Mouse (Mus musculus) kidney, adult 8-10 months (tissue): Measurements from ENCODE around the gene Fam53b.
A peak's percentile ranks its signal among the peaks of the same experiment; 100 is the strongest.

Source experiments
- DNase-seq, 2 experiments: peaks; one replicate each; pipeline ENCODE4 v3.0.0; 2022

Fam53b gene

GRCm38 (mm10) chr7:132764314-132764713, 49.4 kb downstream of the Fam53b start:
- DNase-seq: no peak

DNA sequence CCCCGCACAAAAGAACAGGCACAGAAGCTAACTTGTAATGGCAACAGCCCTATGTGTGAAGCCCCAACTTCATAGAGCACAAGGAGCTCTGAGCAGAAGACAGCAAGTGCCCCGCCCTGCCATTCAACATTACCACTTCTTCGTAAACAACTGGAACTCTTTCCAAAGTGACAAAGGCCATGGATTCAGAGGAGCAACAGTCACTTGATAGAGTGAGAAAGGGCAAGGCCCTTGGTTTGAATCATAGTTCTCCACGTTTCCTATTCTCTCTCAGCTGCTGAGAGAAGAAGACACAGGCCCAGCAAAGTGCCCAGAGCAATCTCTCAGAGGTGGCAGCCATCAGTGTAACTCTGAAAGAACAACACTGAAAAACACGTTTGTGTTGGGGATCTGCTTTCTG, 49.8 kb downstream of the Fam53b start:
- no peak for DNase-seq

DNA sequence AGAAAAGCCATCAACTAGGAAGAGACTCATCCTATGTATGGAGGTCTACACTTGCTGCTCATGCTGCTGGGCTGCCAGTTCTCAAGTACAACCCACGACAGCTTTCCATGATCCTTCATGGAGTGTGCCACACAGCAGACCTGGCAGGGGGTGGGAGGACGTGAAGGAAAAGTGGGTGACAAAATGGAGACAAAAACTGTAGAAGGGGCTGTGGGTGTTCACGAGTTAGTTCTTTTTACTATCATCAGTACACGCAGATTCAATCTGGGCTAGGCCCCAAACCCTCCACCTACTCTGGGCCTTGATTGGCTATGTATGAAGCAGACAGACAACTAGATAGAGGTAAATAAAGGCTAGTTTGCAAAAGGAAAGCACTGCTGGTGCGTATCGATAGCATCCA, 50.3 kb downstream of the Fam53b start:
- no peak for DNase-seq

DNA sequence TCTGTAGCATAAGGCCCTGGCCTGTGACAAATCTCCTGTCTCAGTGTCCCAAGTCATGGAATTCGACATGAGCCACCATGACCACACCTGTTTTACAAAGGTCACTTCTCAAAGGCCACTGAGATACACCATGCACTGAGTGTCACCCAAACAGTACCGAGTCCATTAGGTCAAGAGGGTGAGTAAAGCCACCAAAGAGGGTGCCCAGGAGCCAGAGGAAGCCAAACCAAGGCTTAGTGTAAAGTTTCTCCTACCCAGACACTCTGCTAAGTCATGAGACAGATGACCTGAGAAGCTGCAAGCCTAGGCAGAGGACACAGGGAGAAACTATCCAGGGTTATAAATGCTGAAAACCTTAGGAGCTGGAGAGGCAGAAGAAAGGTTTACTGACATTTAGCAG, 52.3 kb downstream of the Fam53b start:
- no peak for DNase-seq

- no peak for DNase-seq
Measured at GRCm38 (mm10) chr7:132760589-132761180, 53.0 kb downstream of the Fam53b start.

DNA sequence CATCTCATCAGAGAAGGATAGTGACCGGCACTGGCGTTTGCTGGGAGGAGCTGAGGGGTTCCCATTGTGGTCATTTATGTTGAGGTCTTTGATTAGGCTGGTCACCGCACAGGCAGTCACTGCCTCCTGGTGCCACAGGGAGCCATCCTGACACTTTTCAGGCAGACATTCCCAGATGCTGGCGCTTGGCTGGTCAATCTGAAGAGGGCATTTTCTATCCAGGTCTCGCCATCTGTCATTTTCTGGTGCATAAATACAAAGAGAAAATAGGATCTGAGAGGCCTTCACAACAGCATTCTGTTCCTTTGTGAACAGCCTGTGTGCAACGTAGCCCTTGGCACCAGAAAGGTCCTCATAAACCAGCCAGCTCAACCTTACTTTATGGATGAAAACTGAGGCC, 53.8 kb downstream of the Fam53b start:
- DNase-seq: no peak

DNA sequence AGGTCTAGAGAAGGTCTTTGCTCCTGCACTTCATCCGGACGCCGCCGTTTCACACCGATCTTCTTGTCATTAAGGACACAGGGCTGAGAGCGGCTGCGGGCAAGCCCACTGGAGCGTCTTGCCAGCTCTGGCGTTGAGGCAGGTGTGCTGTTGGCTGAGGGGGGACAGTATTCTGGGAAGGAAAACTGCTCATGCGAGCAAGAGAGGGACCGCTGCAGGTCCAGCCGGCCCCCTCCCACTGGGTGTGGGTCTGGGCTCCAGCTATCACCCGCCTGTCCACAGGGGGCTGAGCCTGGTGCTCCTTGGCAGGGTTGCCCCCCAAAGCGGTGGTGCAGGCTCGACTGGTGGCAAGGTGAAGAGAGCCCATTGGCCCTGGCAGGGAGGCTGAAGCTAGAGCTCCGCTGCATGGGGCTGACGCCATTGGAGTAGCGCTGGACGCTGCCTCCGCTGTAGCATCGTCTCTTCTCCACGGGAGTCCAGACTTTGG, 54.2 kb downstream of the Fam53b start:
- no peak for DNase-seq

DNA sequence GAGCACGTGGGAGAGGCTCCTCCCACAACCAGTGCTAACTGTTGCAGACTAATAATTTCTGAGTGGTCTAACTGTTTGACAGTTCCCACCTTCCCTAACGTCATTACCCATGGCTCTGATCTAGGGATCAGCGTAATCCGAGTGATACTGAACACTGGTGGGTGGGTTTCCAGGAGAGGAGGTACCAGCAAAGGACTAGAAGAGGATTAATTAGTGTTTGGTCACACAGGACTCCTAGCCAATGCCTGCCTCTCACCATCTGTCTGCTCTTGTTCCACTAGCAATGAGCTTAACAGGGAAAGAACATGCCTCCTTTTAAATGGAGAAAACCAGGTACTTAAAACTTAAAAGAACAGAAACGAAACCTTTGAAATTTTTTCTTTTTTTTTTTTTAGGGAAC, 54.8 kb downstream of the Fam53b start:
- no peak for DNase-seq

DNA sequence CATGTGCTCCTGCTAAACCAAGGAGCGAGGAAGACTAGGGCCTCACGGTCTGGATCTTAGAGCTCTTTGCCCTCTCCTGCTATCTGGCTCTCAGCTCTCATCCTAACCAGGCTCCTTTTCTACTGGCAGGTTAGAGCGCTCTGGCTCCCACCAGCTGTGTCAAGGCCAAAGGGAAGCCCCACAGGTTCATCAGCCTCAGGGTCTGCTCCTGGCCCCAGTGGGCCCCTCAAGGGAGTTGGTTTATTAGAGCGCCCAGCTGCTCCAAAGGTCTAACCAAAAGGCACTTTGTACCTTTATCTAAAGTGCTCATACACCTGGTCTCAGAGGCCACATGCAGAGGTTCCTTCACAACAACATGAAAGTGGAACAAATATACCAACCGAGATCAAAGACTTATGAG, 57.4 kb downstream of the Fam53b start:
- no peak for DNase-seq

GRCm38 (mm10) chr7:132754389-132754750, 59.3 kb downstream of the Fam53b start:
- no peak for DNase-seq

GRCm38 (mm10) chr7:132753518-132754388, 59.9 kb downstream of the Fam53b start:
- no peak for DNase-seq

DNA sequence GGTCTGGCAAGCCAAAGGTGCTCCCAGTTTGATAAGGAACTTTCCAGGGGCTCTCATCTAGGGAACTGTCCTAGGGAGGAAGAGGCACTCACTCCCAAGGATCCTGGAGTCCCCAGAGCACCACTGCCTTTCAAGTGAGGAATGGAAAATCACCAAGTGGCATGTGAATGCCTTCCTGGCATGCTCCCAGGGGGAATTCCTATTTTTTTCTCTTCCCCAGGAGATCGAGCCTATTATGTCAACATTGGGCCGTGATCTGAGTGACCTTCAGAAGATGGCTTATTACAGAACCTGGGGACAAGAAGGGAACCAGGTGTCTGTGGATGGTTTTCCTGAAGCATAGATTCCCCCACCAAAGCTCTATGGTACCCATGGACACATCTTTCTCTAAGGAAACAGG, 62.0 kb downstream of the Fam53b start:
- peak; percentile 67 to 80 for DNase-seq

DNA sequence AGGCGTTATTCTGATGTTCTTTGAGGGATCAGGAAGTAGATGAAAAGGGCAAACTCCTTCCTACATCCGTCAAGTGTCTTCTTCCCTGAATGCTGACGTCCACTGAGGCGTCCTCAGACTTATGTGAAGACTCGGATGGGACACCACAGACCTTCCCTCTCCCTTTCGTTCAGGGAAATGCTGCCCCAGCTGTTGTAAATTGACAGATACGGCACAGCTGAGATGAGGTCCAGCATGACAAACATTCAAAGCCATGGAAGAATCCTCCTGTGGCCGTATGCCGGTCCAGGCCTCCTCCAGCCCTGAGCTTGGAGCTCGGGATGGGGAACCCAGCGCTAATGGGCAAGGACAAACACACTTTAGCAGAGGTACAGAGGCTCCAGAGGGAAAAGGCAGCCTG, 64.2 kb downstream of the Fam53b start:
- DNase-seq: no peak

DNA sequence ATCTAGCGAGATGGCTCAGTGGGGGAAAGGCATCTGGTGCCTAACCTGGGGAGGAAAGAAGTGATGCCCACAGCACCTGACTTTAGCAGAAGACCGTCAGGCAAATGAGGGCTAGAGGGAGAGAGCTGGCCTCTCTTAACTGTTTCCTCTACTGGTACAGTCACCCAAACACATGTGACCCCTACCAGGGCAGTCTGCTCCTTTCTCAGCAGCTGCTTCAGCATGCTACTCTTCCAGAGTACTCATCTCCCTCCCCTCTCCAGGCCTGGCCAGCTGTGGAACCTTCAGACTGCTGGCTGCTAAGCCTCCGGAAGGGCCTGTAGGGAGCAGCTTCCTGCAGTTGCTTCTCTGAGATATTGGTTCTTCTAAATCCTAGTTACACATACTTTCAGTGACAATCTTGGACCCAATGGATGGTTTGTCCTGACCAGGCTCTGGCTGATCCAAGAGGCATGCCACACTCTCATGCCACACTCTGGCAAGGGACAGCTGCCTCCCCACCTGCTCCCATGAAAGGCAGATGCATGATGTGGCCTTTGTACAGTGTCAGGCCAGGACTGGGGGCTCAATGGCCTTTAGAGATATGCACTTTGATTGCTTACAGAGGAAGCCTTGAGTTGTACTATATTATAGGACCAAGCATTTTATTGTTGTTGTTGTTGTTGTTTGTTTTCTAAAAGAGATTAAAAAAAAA, 65.5 kb downstream of the Fam53b start:
- no peak for DNase-seq

DNA sequence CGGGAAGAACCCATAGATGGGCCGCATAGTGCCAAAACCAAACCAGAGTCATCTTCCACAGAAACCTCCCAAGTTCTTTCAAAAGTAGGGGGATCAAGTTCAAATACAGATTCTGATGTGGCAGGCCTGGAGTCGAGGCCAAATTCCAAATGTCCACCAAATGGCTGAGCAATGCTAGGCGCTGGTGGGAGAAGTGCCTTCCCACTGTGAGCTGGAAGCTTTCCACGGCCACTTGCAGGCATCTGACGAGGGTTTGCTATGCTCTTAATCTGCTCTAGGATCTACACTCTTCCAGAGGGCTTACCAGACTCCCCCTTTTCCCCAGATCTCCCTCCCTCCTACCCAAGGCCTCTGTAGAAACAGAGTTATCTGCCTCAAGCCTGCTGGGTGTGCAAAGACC, 66.6 kb downstream of the Fam53b start:
- no peak for DNase-seq

DNA sequence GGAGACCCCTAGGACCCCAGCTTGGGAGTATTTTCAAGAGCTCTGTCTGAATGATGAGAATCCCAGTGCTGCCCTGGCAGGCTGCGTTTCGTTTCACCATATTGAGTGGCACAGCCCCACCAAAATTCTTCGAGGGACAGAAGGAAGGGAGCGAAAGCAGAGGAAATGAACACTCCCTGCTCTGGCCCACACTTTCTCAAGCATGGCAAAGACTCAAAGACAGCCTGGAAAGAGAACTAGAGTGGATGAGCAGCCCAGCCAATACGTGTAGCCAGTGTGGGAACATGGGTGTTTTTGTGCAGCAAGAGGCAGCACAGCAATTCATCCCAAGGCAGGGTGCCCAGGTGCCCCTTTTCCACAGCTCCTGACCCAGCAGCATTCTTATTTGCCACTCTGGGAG, 70.8 kb downstream of the Fam53b start:
- DNase-seq: no peak

- DNase-seq: no peak
Measured at GRCm38 (mm10) chr7:132739829-132740228, 73.9 kb downstream of the Fam53b start.

DNA sequence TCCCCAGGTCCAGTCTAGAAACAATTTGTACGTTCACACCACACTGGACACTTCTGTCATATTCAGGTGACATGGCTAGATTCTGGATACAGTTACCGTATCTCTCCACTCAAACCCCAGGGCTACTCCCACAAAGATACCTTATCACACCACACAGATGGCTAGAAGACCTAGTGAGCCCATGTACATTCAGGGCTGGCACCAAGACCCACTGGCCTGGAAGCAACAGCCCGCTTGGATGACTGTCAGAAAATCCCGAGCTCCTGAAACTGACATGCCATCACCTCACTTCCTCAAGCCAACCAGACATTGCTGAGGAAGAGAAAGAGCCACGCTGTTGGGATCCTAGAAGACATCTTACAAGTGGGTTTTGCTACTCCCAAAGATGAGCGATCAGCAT, 74.8 kb downstream of the Fam53b start:
- no peak for DNase-seq

DNA sequence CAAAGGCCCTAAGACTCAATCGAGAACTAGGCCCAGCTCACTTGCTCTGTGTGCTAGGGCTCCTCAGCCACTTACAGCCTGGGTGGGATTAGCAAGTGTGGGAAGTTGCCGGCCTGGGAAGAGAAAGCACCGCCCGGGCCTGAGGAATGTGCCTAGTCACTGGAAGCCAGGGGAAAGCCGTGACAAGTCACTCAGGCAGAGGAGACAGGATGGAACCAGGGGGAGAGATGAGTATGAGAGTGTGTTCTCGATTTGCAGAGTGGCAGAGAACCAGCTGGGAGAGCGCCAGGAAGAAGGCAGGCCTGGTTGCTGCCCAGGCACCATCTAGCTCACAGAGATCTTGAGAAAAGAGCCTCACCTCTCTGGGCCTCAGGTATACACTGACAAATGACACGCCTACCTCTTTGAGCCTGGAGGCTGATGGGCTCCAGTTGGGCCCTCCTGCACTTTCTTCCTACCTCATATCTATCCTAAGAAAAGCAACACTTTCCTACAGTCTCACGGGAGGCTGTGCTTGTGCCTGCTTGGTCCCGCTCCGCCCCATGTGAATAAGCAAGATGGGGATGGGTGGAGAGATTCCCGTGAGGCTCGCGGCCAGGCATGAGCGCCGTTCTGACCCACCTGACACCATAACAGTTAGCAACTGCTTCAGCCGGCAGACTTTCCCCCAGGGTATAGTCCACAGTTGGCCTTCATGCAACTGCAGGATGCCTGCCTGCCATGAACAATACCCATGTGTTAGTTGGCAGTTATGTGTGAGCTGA, 77.4 kb downstream of the Fam53b start:
- peak; percentile 76 to 79 for DNase-seq

DNA sequence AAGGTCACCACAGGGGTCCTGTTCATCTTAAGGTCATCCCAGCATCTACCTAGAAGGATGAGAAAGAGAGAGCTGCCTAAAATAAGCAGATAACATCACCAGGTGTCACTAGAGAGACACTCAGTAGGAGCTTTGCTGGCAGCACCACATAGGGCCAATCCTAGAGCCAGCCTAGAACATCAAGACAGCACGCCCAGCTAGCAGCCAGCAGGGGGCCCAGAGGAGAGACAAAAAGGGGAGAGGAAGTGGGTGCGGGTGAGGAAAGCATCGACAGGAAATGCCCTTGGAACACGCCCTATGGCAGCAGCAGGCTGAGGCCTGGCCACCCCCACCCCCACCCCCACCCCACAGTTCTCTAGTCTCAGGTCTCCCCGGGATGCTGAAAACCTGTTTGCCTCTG, 78.5 kb downstream of the Fam53b start:
- DNase-seq: peak; percentile 47 to 51

DNA sequence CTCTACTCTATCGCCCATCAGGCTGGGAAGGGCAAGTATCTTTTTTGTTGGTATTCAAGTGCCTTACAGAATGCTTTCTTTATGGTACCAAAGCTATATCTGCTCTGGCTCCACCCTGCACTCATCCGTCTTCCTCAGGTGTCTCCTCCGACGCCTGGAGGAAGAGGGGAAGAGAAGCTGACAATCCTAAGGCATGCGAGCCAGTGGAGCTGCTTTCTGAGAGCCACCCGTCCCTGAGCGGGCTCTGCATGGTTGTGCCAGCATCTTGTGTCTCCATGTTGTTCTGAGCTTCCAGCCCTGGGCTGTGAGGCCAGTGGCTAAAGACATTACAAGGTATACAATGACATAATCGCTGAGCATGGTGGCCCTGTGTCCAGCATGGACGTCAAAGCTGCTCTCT, 79.5 kb downstream of the Fam53b start:
- DNase-seq: no peak

DNA sequence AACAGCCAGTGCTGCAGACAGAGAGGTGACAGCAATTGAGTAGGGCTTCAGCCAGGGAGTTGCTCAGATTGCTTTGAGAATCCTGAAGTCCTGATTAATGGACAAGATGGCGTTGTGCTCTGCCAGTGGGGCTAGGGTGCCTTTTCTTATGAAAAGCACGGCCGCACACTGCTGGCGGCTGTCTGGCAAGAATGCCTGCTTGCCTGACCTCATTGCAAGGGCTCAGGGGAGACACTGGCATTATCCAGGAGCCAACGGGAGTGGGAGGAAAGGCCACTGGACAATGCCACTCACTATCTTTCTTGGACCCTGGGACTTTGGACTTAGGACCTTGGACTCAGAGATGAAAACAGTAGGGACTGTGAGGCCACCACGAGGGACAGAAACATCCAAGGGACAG, 80.2 kb downstream of the Fam53b start:
- DNase-seq: peak; percentile 52 to 59

GRCm38 (mm10) chr7:132732136-132732789, 81.4 kb downstream of the Fam53b start:
- DNase-seq: no peak
